ENCODE assay signal across 25 mouse cellular contexts in genomic region chr4:89350938-89351451, GRCm38 (mm10). TPM values are rescaled to one million over a fixed set of nuclear protein-coding genes. Genes with fewer than 3 reads are reported as not detected.
DNase-seq lines count a peak whose midpoint lies in the region; ATAC-seq lines count a peak whose summit lies in the region.
"Had no signal": no experiment of that assay in that cellular context is flagged by ENCODE, and none has a peak within 500 bp of the region (broad histone marks: within the 10 kb centered on the region; RNA-seq: fewer than 3 reads in every experiment).

No protein-coding gene starts in this region.

- no peak overlapping the region for H3K27ac ChIP-seq in forebrain, embryonic 14.5 days (ENCODE audit: low read depth, low read length)
- no peak overlapping the region for H3K27ac ChIP-seq in forebrain, embryonic 15.5 days (replicated peaks)
- H3K27ac ChIP-seq: gastrocnemius, adult 2 months; hindbrain, embryonic 12.5 days; intestine, embryonic 15.5 days had no signal

- DNase-seq in forebrain, embryonic 14.5 days (ENCODE audit: low spot score): no peak
- no peak for DNase-seq in right cerebral cortex, postnatal 4 days
- DNase-seq: cerebellum, adult 8-10 months; gastrocnemius, adult 2 months; kidney, adult 9 months; kidney, postnatal 25 days; lung, adult 2 months; right cerebral cortex, adult 18-20 months; thymus, adult 18-20 months; thymus, postnatal 4 days had no signal

- no peaks in the 10 kb centered on the region for H3K9me3 ChIP-seq in megakaryocyte, embryonic 14.5 days
- H3K9me3 ChIP-seq in forebrain, embryonic 14.5 days (replicated peaks; ENCODE audit: control insufficient read depth, low read length): no peaks in the 10 kb centered on the region
- no peaks in the 10 kb centered on the region for H3K9me3 ChIP-seq in forebrain, embryonic 15.5 days
- H3K9me3 ChIP-seq: hindbrain, embryonic 12.5 days; intestine, embryonic 15.5 days had no signal

- no peak for ATAC-seq in megakaryocyte, adult 5-6 weeks (ENCODE audit: poor library complexity, severe bottlenecking)
- ATAC-seq in activated CD4-positive, CD25-positive, alpha-beta regulatory T cell, adult 4 months: peak; percentile 77
- peak; percentile 23; the same call in 1 of the 2 replicates for ATAC-seq in megakaryocyte progenitor cell, adult 5-6 weeks (replicated peaks; ENCODE audit: poor library complexity)
- no peak for ATAC-seq in forebrain, embryonic 14.5 days
- ATAC-seq in cerebellum, adult (ENCODE audit: insufficient number of reproducible peaks, low FRiP score, low TSS enrichment): no peak
- ATAC-seq in forebrain, embryonic 15.5 days (replicated peaks): no peak
- ATAC-seq: forebrain, embryonic 16.5 days had no signal

- no peak overlapping the region for H3K9ac ChIP-seq in forebrain, embryonic 14.5 days (ENCODE audit: low read length)
- H3K9ac ChIP-seq in forebrain, embryonic 15.5 days (replicated peaks): no peak overlapping the region
- H3K9ac ChIP-seq: hindbrain, embryonic 12.5 days; intestine, embryonic 15.5 days had no signal

- H3K4me2 ChIP-seq in forebrain, embryonic 14.5 days (ENCODE audit: low read length): no peak overlapping the region
- no peak overlapping the region for H3K4me2 ChIP-seq in forebrain, embryonic 15.5 days (replicated peaks)
- H3K4me2 ChIP-seq: hindbrain, embryonic 12.5 days; intestine, embryonic 15.5 days; liver, embryonic 11.5 days; midbrain, embryonic 11.5 days had no signal

- peaks cover 54% of the 10 kb centered on the region for H3K4me1 ChIP-seq in megakaryocyte, embryonic 14.5 days
- H3K4me1 ChIP-seq in forebrain, embryonic 14.5 days (ENCODE audit: control insufficient read depth, insufficient read depth, low read length): no peaks in the 10 kb centered on the region
- H3K4me1 ChIP-seq in forebrain, embryonic 15.5 days: no peaks in the 10 kb centered on the region
- H3K4me1 ChIP-seq: hindbrain, embryonic 12.5 days; intestine, embryonic 15.5 days had no signal

- H3K36me3 ChIP-seq in megakaryocyte, embryonic 14.5 days (replicated peaks; ENCODE audit: low read length): no peaks in the 10 kb centered on the region
- no peaks in the 10 kb centered on the region for H3K36me3 ChIP-seq in forebrain, embryonic 14.5 days (ENCODE audit: control insufficient read depth, insufficient read depth, low read length)
- no peaks in the 10 kb centered on the region for H3K36me3 ChIP-seq in forebrain, embryonic 15.5 days
- H3K36me3 ChIP-seq: hindbrain, embryonic 12.5 days; intestine, embryonic 15.5 days had no signal

- peak overlapping the region; percentile 88 for H3K4me3 ChIP-seq in megakaryocyte, embryonic 14.5 days (replicated peaks)
- no peak overlapping the region for H3K4me3 ChIP-seq in forebrain, embryonic 14.5 days (ENCODE audit: low read depth, low read length)
- no peak overlapping the region for H3K4me3 ChIP-seq in forebrain, embryonic 15.5 days
- H3K4me3 ChIP-seq: gastrocnemius, adult 2 months; hindbrain, embryonic 12.5 days; intestine, embryonic 15.5 days had no signal

- no peaks in the 10 kb centered on the region for H3K27me3 ChIP-seq in megakaryocyte, embryonic 14.5 days (replicated peaks)
- no peaks in the 10 kb centered on the region for H3K27me3 ChIP-seq in forebrain, embryonic 14.5 days (replicated peaks; ENCODE audit: control insufficient read depth, insufficient read depth, low read length)
- no peaks in the 10 kb centered on the region for H3K27me3 ChIP-seq in forebrain, embryonic 15.5 days
- H3K27me3 ChIP-seq: hindbrain, embryonic 12.5 days; intestine, embryonic 15.5 days had no signal

- WGBS in forebrain, embryonic 14.5 days: 74% methylated on average over 6 of the region's 6 CpGs
- WGBS in forebrain, embryonic 15.5 days: 68% methylated on average over 6 of the region's 6 CpGs

RNA-seq across cellular contexts. Expression of gene Cdkn2b, which starts 40.2 kb away (rescaled TPM):
- polyA plus RNA-seq in megakaryocyte, embryonic 14.5 days (2012; ENCODE audit: insufficient read depth, low replicate concordance): 24.7 and 31.6 TPM in 2 replicates
- not detected in 2 replicates for total RNA-seq in megakaryocyte, adult 5-6 weeks (2015)
- 0.41 TPM in 1 of 2 replicates, not detected in the other for total RNA-seq in megakaryocyte, adult 5-6 weeks (2017)
- polyA plus RNA-seq in activated CD4-positive, CD25-positive, alpha-beta regulatory T cell, adult 4 months (2017; shearing (Covaris generic)): under 1 TPM; 0.24 to 0.36 TPM
- not detected in 2 replicates for total RNA-seq in megakaryocyte progenitor cell, adult 5-6 weeks (2015)
- not detected in 2 replicates for total RNA-seq in megakaryocyte progenitor cell, adult 5-6 weeks (2017)
- polyA plus RNA-seq in forebrain, embryonic 14.5 days (2014; fragmentation: Nextera tagmentation; extraction: Ambion mirVana): 0.20 and 0.57 TPM in 2 replicates
- 0.76 and 0.83 TPM in 2 replicates for polyA plus RNA-seq in forebrain, embryonic 15.5 days (2015; fragmentation: Nextera tagmentation; extraction: Ambion mirVana)
- polyA plus RNA-seq: midbrain, embryonic 11.5 days had no signal

RNA-seq across cellular contexts. Expression of gene Cdkn2a, which starts 56.5 kb away (rescaled TPM):
- 232 and 254 TPM in 2 replicates for polyA plus RNA-seq in megakaryocyte, embryonic 14.5 days (2012; ENCODE audit: insufficient read depth, low replicate concordance)
- total RNA-seq in megakaryocyte, adult 5-6 weeks (2015): not detected in 2 replicates
- not detected in 2 replicates for total RNA-seq in megakaryocyte, adult 5-6 weeks (2017)
- polyA plus RNA-seq in activated CD4-positive, CD25-positive, alpha-beta regulatory T cell, adult 4 months (2017; shearing (Covaris generic)): under 1 TPM in 1 of 2 experiments, not detected in 1; 0.60 TPM
- not detected in 2 replicates for total RNA-seq in megakaryocyte progenitor cell, adult 5-6 weeks (2015)
- total RNA-seq in megakaryocyte progenitor cell, adult 5-6 weeks (2017): 0.78 TPM in 1 of 2 replicates, not detected in the other
- not detected in 2 replicates for polyA plus RNA-seq in forebrain, embryonic 14.5 days (2014; fragmentation: Nextera tagmentation; extraction: Ambion mirVana)
- polyA plus RNA-seq in forebrain, embryonic 15.5 days (2015; fragmentation: Nextera tagmentation; extraction: Ambion mirVana): not detected in 2 replicates
- total RNA-seq: gastrocnemius, adult 2 months had no signal
- polyA plus RNA-seq: embryonic facial prominence, embryonic 11.5 days; forebrain, embryonic 16.5 days; heart, embryonic 16.5 days; hindbrain, embryonic 12.5 days; intestine, embryonic 15.5 days; limb, embryonic 11.5 days; liver, embryonic 11.5 days; midbrain, embryonic 11.5 days; neural tube, embryonic 11.5 days had no signal

Comparison
In these comparisons a context has a peak if more than half of its experiments do, and no peak if none do; other contexts are left out.
1. ATAC-seq: peak in activated CD4-positive, CD25-positive, alpha-beta regulatory T cell, adult 4 months (single experiment) and megakaryocyte progenitor cell, adult 5-6 weeks (single experiment); none in megakaryocyte, adult 5-6 weeks (single experiment), forebrain, embryonic 14.5 days (single experiment), cerebellum, adult (single experiment) and forebrain, embryonic 15.5 days (single experiment).
2. RNA of gene Cdkn2b, which starts 40.2 kb away (polyA plus RNA-seq): 24.7 to 31.6 TPM in megakaryocyte, embryonic 14.5 days; 0.76 to 0.83 TPM in forebrain, embryonic 15.5 days, 0.24 to 0.36 TPM in activated CD4-positive, CD25-positive, alpha-beta regulatory T cell, adult 4 months and 0.20 to 0.57 TPM in forebrain, embryonic 14.5 days; every median in the first group is over 10 times any median in the second.
3. RNA of gene Cdkn2a, which starts 56.5 kb away (polyA plus RNA-seq): 232 to 254 TPM in megakaryocyte, embryonic 14.5 days; 0.60 TPM in activated CD4-positive, CD25-positive, alpha-beta regulatory T cell, adult 4 months, not detected in forebrain, embryonic 14.5 days and not detected in forebrain, embryonic 15.5 days; every median in the first group is over 100 times any median in the second.